Mouse (Mus musculus): ENCODE measurements around the gene Dld. TPM values are rescaled to one million over a fixed set of nuclear protein-coding genes. Genes with fewer than 3 reads are reported as not detected.
A peak's percentile ranks its signal among the peaks of the same experiment; 100 is the strongest.

Gene Dld
- total RNA-seq, 4 experiments from 2014 or later = 191 to 267 (median 232) TPM

DNA sequence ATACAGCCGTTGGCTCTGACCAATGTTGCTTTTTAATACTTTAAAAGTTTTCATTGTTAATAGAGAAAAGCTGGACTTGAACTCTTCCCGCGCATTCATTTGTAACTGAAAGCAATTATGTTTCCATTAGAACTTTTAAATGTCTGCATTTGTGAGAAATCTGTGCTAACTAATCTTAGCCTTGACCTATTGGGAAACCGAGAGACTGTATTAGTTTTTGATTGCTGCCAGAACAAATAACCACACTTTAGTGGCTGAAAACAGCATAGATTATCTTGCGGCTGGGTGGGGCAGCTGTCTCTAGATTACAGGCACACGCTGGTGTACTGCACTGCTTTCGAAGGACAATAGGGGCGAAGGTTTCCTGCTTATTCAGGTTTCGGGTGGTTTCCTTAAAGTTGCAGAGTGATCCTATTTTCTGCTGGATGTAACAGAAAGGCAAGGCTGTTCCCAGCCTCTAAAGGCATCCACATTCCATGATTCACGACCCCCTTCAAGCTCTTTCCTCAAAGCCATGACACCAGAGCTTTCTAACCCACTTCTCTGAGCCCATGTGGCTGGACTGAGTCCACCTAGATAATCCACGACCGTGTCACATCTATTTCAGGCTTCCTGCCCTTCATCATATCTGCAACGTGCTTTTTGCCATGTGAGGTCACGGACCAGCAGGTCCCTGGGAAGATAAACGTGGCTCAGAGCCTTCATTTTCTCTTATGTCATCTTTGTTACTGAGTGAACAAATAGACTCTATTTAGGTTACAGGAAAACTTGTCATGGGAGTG lies 57.7 kb downstream of the Dld start:
- peak; percentile 67 for DNase-seq

DNA sequence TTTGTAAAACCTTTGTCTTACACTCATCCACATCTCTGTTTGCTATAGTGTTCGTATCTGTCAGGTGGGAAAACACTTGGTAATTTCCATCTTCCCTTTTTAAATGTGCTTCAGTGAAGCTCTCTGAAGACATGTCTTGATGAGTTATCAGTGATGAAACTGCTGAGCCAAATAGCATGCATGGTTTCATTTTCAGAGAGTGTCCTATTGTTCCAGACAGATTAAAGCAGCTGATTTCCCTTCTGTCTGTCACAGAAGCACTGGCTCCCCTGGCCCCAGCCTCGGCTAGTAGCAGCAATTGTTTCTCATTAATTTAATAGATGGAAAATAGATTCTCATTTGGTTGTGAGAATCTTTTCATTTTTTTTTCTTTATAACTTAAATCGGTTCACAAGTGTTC lies 60.3 kb downstream of the Dld start:
- no peak for DNase-seq

DNA sequence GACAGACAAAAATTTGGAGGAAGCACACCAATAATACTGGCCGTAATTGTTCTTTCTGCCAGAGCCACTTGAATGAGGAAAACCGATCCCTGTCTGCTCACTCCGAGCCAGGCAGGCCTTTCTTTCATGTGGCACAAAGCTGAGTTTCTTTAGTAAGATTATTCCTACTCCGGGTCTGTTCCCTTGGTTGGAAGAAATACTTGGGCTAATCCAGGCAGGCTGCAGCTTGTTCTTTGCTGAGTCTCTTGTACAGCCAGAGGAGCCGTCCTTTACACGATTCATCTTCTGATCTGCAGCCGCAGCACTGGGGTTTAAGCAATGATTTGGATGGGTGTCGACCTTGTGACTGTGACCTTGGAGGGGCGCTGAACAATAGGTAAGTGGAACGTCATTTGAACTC lies 62.2 kb downstream of the Dld start:
- no peak for DNase-seq

DNA sequence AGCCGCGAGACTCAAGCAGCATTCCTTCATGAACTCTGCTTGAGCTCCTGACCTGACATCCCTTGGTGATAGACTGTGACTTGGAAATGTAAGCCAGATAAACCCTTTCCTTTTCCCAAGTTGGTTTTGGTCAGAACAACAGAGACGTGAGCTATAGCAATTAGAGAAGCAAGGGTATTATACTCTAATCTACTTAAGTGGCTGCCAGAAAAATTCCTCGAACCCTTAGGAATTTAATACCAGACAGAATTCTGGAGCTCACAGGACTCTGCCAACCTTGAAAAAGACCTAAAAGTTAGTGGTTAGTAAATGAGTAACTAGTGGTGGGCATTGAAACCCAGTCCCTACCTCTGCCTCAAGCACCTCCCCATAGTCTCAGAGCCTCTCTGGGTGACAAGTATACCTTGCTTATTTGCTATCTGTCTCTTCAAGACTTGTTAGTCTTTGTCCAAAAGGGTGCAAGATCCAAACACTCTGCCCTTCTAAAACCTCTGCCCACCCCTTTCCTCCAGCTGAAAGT lies 67.6 kb downstream of the Dld start:
- no peak for DNase-seq

DNA sequence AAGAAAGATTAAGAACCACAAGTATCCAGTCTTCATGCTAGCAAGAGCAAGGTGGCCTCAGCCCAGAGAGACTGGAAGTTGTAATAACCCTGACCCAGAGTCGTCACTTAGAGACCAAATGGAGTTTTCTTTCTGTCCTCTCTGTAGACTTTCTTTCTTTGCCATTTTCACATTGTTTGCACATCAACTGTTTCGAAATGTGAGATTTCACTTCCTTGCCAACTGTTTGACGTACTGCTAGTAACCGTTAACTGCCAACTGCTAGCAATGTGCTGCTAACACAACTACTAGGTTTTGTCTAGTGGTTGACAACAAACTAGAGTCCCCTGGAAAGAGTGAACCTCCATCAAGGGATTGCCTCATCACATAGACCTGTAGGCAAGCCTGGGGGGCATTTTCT lies 68.1 kb downstream of the Dld start:
- DNase-seq = no peak

DNA sequence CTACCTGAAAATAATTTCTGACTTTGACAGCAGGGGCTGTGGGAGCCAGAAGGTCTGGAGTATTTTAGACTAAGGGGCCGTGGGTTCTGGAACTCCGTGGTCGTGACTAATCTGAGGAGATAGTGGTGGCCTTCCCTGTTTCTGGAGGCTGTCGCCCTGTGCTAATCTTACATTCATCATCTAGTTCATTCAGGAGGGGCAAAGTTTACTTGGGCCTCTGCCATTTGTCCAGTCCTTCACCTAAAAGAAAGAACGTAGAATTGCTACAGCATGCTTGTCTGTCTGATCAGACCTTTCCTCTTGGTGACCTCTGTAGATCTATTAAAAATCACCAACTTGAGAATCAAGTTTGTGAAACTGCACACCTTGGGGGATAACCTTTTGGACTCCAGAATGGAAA lies 69.0 kb downstream of the Dld start:
- DNase-seq = no peak

Other genes starting within 250 kb of the Dld start
- not detected for gene Gm6993, start 110.7 kb downstream of the Dld start, total RNA-seq (2022)
- 100 to 1,000 TPM; 109 to 247 (median 188) TPM for gene Lamb1, start 86.2 kb downstream of the Dld start, total RNA-seq (2022)
- 1 to 10 TPM in 1 of 4 experiments, under 1 TPM in 3; 0.43 to 1.6 (median 0.63) TPM for gene Slc26a3, start 39.4 kb upstream of the Dld start, total RNA-seq (2022)
- gene Cbll1, start 148.2 kb upstream of the Dld start, total RNA-seq (2022) = 10 to 100 TPM; 16.5 to 20.3 (median 19.1) TPM
- 10 to 100 TPM in 2 of 4 experiments, 1 to 10 TPM in 2; 6.0 to 11.5 (median 9.1) TPM for gene Slc26a4, start 208.5 kb upstream of the Dld start, total RNA-seq (2022)